In genomic region chr7:100706883-100707480, GRCm38 (mm10) we compare ENCODE assay signal across 8 mouse cellular contexts. TPM values are rescaled to one million over a fixed set of nuclear protein-coding genes. Genes with fewer than 3 reads are reported as not detected.
A peak's percentile ranks its signal among the peaks of the same experiment; 100 is the strongest.
DNase-seq lines count a peak whose midpoint lies in the region; ATAC-seq lines count a peak whose summit lies in the region.

No protein-coding gene starts in this region.

- no peak for ATAC-seq in megakaryocyte, adult 5-6 weeks (ENCODE audit: poor library complexity, severe bottlenecking)
- ATAC-seq in hindbrain, embryonic 14.5 days (ENCODE audit: low FRiP score) = peak; percentile 59; the same call in 1 of the 2 replicates
- ATAC-seq in granulocyte monocyte progenitor cell, adult 5-6 weeks (replicated peaks; ENCODE audit: poor library complexity, severe bottlenecking) = no peak; the same call in 1 of the 2 replicates

- peak; percentile 36 for DNase-seq in cerebellum, adult 11 months
- no peak for DNase-seq in cerebellum, postnatal 4 days (ENCODE audit: low spot score in 2 of 2)
- DNase-seq in hindbrain, embryonic 14.5 days (ENCODE audit: low spot score) = no peak
- no peak for DNase-seq in midbrain, embryonic 10.5 days (ENCODE audit: low spot score)
- no peak for DNase-seq in embryo, embryonic 9.5 days (ENCODE audit: extremely low spot score)

- peaks cover 23% of the 10 kb centered on the region for H3K4me1 ChIP-seq in megakaryocyte, embryonic 14.5 days
- H3K4me1 ChIP-seq in hindbrain, embryonic 14.5 days (replicated peaks; ENCODE audit: control insufficient read depth, insufficient read depth, low read length) = peaks cover 27% of the 10 kb centered on the region
- peaks cover 30% of the 10 kb centered on the region for H3K4me1 ChIP-seq in midbrain, embryonic 10.5 days

- no peaks in the 10 kb centered on the region for H3K27me3 ChIP-seq in megakaryocyte, embryonic 14.5 days (replicated peaks)
- H3K27me3 ChIP-seq in hindbrain, embryonic 14.5 days (ENCODE audit: control insufficient read depth, insufficient read depth, low read length) = no peaks in the 10 kb centered on the region
- no peaks in the 10 kb centered on the region for H3K27me3 ChIP-seq in midbrain, embryonic 10.5 days (ENCODE audit: low read depth, poor library complexity, severe bottlenecking)

- H3K9me3 ChIP-seq in megakaryocyte, embryonic 14.5 days = no peaks in the 10 kb centered on the region
- no peaks in the 10 kb centered on the region for H3K9me3 ChIP-seq in hindbrain, embryonic 14.5 days (ENCODE audit: control insufficient read depth, low read length)
- H3K9me3 ChIP-seq in midbrain, embryonic 10.5 days (replicated peaks) = no peaks in the 10 kb centered on the region

- H3K4me2 ChIP-seq in hindbrain, embryonic 14.5 days (replicated peaks) = peak overlapping the region; percentile 84

- H3K27ac ChIP-seq in hindbrain, embryonic 14.5 days = peak overlapping the region; percentile 99
- H3K27ac ChIP-seq in midbrain, embryonic 10.5 days (replicated peaks) = peak overlapping the region; percentile 99

- under 1% methylated on average over 23 of the region's 23 CpGs for WGBS in hindbrain, embryonic 14.5 days
- WGBS in midbrain, embryonic 10.5 days = under 1% methylated on average over 23 of the region's 23 CpGs

- peak overlapping the region; percentile 96 for H3K4me3 ChIP-seq in megakaryocyte, embryonic 14.5 days (replicated peaks)
- H3K4me3 ChIP-seq in hindbrain, embryonic 14.5 days (replicated peaks; ENCODE audit: low read length) = peak overlapping the region; percentile 87
- peak overlapping the region; percentile 93 for H3K4me3 ChIP-seq in midbrain, embryonic 10.5 days

- no peaks in the 10 kb centered on the region for H3K36me3 ChIP-seq in megakaryocyte, embryonic 14.5 days (replicated peaks; ENCODE audit: low read length)
- no peaks in the 10 kb centered on the region for H3K36me3 ChIP-seq in hindbrain, embryonic 14.5 days (replicated peaks; ENCODE audit: control insufficient read depth, insufficient read depth)
- H3K36me3 ChIP-seq in midbrain, embryonic 10.5 days = no peaks in the 10 kb centered on the region

- H3K9ac ChIP-seq in hindbrain, embryonic 14.5 days = peak overlapping the region; percentile 89

RNA-seq across cellular contexts. Expression of gene Fam168a, which starts 0.5 kb away (rescaled TPM):
- polyA plus RNA-seq in megakaryocyte, embryonic 14.5 days (2012; ENCODE audit: insufficient read depth, low replicate concordance) = 2.9 and 4.0 TPM in 2 replicates
- total RNA-seq in megakaryocyte, adult 5-6 weeks (2015) = 20.3 and 28.4 TPM in 2 replicates
- 9.9 and 16.7 TPM in 2 replicates for total RNA-seq in megakaryocyte, adult 5-6 weeks (2017)
- 117 and 124 TPM in 2 replicates for polyA plus RNA-seq in hindbrain, embryonic 14.5 days (2014; fragmentation: Nextera tagmentation; extraction: Ambion mirVana)
- 29.3 and 37.3 TPM in 2 replicates for polyA plus RNA-seq in midbrain, embryonic 10.5 days (2016; fragmentation: Nextera tagmentation; extraction: Ambion mirVana)
- total RNA-seq in granulocyte monocyte progenitor cell, adult 5-6 weeks (2014; fragmentation: Nextera tagmentation) = 29.7 and 32.1 TPM in 2 replicates
- 6.3 and 9.5 TPM in 2 replicates for total RNA-seq in granulocyte monocyte progenitor cell, adult 5-6 weeks (2017)

RNA-seq across cellular contexts. Expression of gene Plekhb1, which starts 44.8 kb away (rescaled TPM):
- not detected in 2 replicates for polyA plus RNA-seq in megakaryocyte, embryonic 14.5 days (2012; ENCODE audit: insufficient read depth, low replicate concordance)
- not detected in 2 replicates for total RNA-seq in megakaryocyte, adult 5-6 weeks (2015)
- not detected in 2 replicates for total RNA-seq in megakaryocyte, adult 5-6 weeks (2017)
- 18.7 and 20.9 TPM in 2 replicates for polyA plus RNA-seq in hindbrain, embryonic 14.5 days (2014; fragmentation: Nextera tagmentation; extraction: Ambion mirVana)
- polyA plus RNA-seq in midbrain, embryonic 10.5 days (2016; fragmentation: Nextera tagmentation; extraction: Ambion mirVana) = 4.2 and 4.4 TPM in 2 replicates
- total RNA-seq in granulocyte monocyte progenitor cell, adult 5-6 weeks (2014; fragmentation: Nextera tagmentation) = not detected in 2 replicates
- total RNA-seq in granulocyte monocyte progenitor cell, adult 5-6 weeks (2017) = not detected in 2 replicates
